Mouse (Mus musculus) C2C12 (cell line): ENCODE results near the gene Plscr1.

Experiments used
- CTCF ChIP-seq: IDR thresholded peaks from one replicate; pipeline ENCODE4 v1.5.1; 2011; ENCODE audit not compliant: control insufficient read depth, insufficient read depth, insufficient read length
- MAX ChIP-seq: IDR thresholded peaks from one replicate; pipeline ENCODE4 v1.6.1; 2011; ENCODE audit warnings: mild to moderate bottlenecking, control low read depth
- MYOD1 ChIP-seq: IDR thresholded peaks from one replicate; pipeline ENCODE4 v1.6.1; 2011; ENCODE audit warnings: low read depth; ENCODE audit not compliant: control insufficient read depth, insufficient read length
- MYOG ChIP-seq: IDR thresholded peaks from one replicate; pipeline ENCODE4 v1.6.1; 2011; ENCODE audit not compliant: control insufficient read depth, insufficient read length; ENCODE audit errors: extremely low read depth
- USF1 ChIP-seq: IDR thresholded peaks from one replicate; pipeline ENCODE4 v1.6.1; 2011; ENCODE audit warnings: low read depth, mild to moderate bottlenecking, control low read depth, moderate library complexity

DNA sequence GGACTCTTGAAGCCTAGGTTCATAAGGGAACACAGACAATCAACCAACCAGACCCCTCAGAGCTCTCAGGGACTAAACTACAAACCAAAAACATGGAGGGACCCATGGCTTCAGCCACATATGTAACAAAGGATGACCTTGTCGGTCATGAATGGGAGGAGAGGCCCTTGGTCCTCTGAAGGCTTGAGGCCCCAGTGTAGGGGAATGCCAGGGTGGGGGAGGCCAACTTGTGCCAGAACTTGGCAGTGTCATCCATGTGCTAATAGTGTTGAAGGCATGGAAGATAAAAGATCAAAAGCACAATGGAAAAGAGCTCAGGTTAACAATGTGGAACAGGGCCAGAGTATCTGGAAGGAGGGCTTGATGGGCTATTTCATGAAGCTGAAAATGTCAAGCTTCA is 48.7 kb downstream of the Plscr1 start:
- TF ChIP-seq CTCF (no peak), USF1 (no peak), MYOD1 (no peak), MYOG (no peak), MAX (no peak)
